14 mouse cellular contexts compared by ENCODE assay signal in genomic region chr15:79734311-79734710, GRCm38 (mm10). TPM values are rescaled to one million over a fixed set of nuclear protein-coding genes. Genes with fewer than 3 reads are reported as not detected.
DNase-seq lines count a peak whose midpoint lies in the region; ATAC-seq and TF ChIP-seq lines count a peak whose summit lies in the region.
"Had no signal": no experiment of that assay in that cellular context is flagged by ENCODE, and none has a peak within 500 bp of the region (broad histone marks: within the 10 kb centered on the region; RNA-seq: fewer than 3 reads in every experiment).

No protein-coding gene starts in this region.

- TF ChIP-seq CTCF in testis, adult 2 months (IDR thresholded peaks at IDR 0.05; ENCODE audit: control insufficient read depth, insufficient read depth, insufficient replicate concordance, low read depth, low read length) = no peak
- no peak for TF ChIP-seq CTCF in lung, adult 2 months (IDR thresholded peaks at IDR 0.05; ENCODE audit: insufficient read depth, low read length)

- TF ChIP-seq POLR2A in testis, adult 2 months (IDR thresholded peaks at IDR 0.05; ENCODE audit: control insufficient read depth, low read depth, low read length) = no peak
- no peak for TF ChIP-seq POLR2A in lung, adult 2 months (IDR thresholded peaks at IDR 0.05; ENCODE audit: borderline replicate concordance, extremely low read depth, low read depth, low read length)

- peaks cover 12% of the 10 kb centered on the region for H3K4me1 ChIP-seq in heart, embryonic 11.5 days (ENCODE audit: control insufficient read depth, insufficient read depth, low read length)
- peaks cover 2% of the 10 kb centered on the region for H3K4me1 ChIP-seq in testis, adult 2 months (ENCODE audit: control insufficient read depth, insufficient read depth, low read length)
- 0 out of 2 replicates have a peak, but pooled peaks cover 2% of the 10 kb centered on the region for H3K4me1 ChIP-seq in lung, adult 2 months (ENCODE audit: control insufficient read depth, insufficient read depth, low read length)
- H3K4me1 ChIP-seq: midbrain, embryonic 10.5 days; stomach, embryonic 15.5 days had no signal

- H3K4me3 ChIP-seq in heart, embryonic 11.5 days (ENCODE audit: low read depth, low read length) = no peak overlapping the region
- no peak overlapping the region for H3K4me3 ChIP-seq in testis, adult 2 months (ENCODE audit: control insufficient read depth, low read depth, low read length)
- no peak overlapping the region for H3K4me3 ChIP-seq in lung, adult 2 months (replicated peaks; ENCODE audit: extremely low read depth, low read depth, low read length)
- H3K4me3 ChIP-seq: intestine, embryonic 15.5 days; midbrain, embryonic 10.5 days; stomach, embryonic 15.5 days had no signal

- no peak for ATAC-seq in heart, embryonic 11.5 days (replicated peaks; ENCODE audit: insufficient number of reproducible peaks, low FRiP score, low TSS enrichment)
- ATAC-seq: intestine, embryonic 15.5 days; lung, postnatal 0 days had no signal

- no peak overlapping the region for H3K4me2 ChIP-seq in heart, embryonic 11.5 days
- H3K4me2 ChIP-seq: intestine, embryonic 15.5 days; stomach, embryonic 15.5 days had no signal

- H3K27ac ChIP-seq in heart, embryonic 11.5 days (ENCODE audit: low read depth, low read length) = peak overlapping the region; percentile 96; the same call in 1 of the 2 replicates
- 0 out of 2 replicates have a peak overlapping the region, but pooled peaks have one; percentile 16 for H3K27ac ChIP-seq in testis, adult 2 months (ENCODE audit: control insufficient read depth, insufficient read depth, low read depth, low read length)
- H3K27ac ChIP-seq: intestine, embryonic 15.5 days; kidney, postnatal 0 days; midbrain, embryonic 10.5 days; stomach, embryonic 15.5 days had no signal

- DNase-seq in adrenal gland, postnatal 10 days = peak; percentile 65
- no peak for DNase-seq in adrenal gland, adult 8-10 months
- DNase-seq in heart, adult 8-10 months (ENCODE audit: low spot score) = no peak
- no peak for DNase-seq in testis, postnatal 14 days (ENCODE audit: low spot score)
- no peak for DNase-seq in lung, adult 2 months
- DNase-seq in right cerebral cortex, postnatal 10 days (ENCODE audit: low spot score in 2 of 2) = no peak
- DNase-seq: cerebellum, postnatal 14 days had no signal

- no peaks in the 10 kb centered on the region for H3K27me3 ChIP-seq in heart, embryonic 11.5 days (ENCODE audit: control insufficient read depth, insufficient read depth, low read length)
- H3K27me3 ChIP-seq in testis, adult 2 months (ENCODE audit: control insufficient read depth, insufficient read depth, low read length) = no peaks in the 10 kb centered on the region
- H3K27me3 ChIP-seq: intestine, embryonic 15.5 days; stomach, embryonic 15.5 days had no signal

- H3K9ac ChIP-seq in heart, embryonic 11.5 days (ENCODE audit: low read depth, low read length) = no peak overlapping the region
- H3K9ac ChIP-seq: intestine, embryonic 15.5 days; stomach, embryonic 15.5 days had no signal

- H3K36me3 ChIP-seq in heart, embryonic 11.5 days (ENCODE audit: control insufficient read depth, insufficient read depth, low read length) = peaks cover 38% of the 10 kb centered on the region
- no peaks in the 10 kb centered on the region; the same call in 1 of the 2 replicates for H3K36me3 ChIP-seq in testis, adult 2 months (ENCODE audit: control insufficient read depth, insufficient read depth, low read length)

- no peaks in the 10 kb centered on the region for H3K9me3 ChIP-seq in heart, embryonic 11.5 days (replicated peaks; ENCODE audit: control insufficient read depth, low read length)
- H3K9me3 ChIP-seq: intestine, embryonic 15.5 days; midbrain, embryonic 10.5 days; stomach, embryonic 15.5 days had no signal

- WGBS in heart, embryonic 11.5 days (ENCODE audit: insufficient replicate concordance) = 79% methylated on average over 8 of the region's 8 CpGs
- WGBS in lung, adult 2 months = 83% methylated on average over 8 of the region's 8 CpGs

RNA-seq across cellular contexts. Expression of gene Sun2, which starts 8.0 kb away (rescaled TPM):
- total RNA-seq in adrenal gland, postnatal 10 days (2021) = 10 to 100 TPM; 68.2 to 83.6 TPM
- 10 to 100 TPM; 48.3 to 71.4 (median 53.9) TPM for total RNA-seq in adrenal gland, adult 8-10 months (2022)
- 3.7 and 4.9 TPM in 2 replicates for polyA plus RNA-seq in heart, embryonic 11.5 days (2014; fragmentation: Nextera tagmentation; extraction: Ambion mirVana)
- 10 to 100 TPM; 83.8 to 98.3 (median 94.7) TPM for total RNA-seq in heart, adult 8-10 months (2022)
- polyA plus RNA-seq in testis, adult 2 months (2012; rRNA removed) = 16.7 and 19.5 TPM in 2 replicates
- polyA plus RNA-seq in lung, adult 2 months (2012; rRNA removed) = 74.7 and 88.6 TPM in 2 replicates

RNA-seq across cellular contexts. Expression of gene Dnal4, which starts 43.3 kb away (rescaled TPM):
- total RNA-seq in adrenal gland, postnatal 10 days (2021) = 10 to 100 TPM; 16.1 to 19.5 TPM
- total RNA-seq in adrenal gland, adult 8-10 months (2022) = 10 to 100 TPM; 22.0 to 27.1 (median 23.5) TPM
- 37.3 TPM in 2 replicates for polyA plus RNA-seq in heart, embryonic 11.5 days (2014; fragmentation: Nextera tagmentation; extraction: Ambion mirVana)
- total RNA-seq in heart, adult 8-10 months (2022) = 10 to 100 TPM; 21.0 to 25.3 (median 21.7) TPM
- polyA plus RNA-seq in testis, adult 2 months (2012; rRNA removed) = 187 and 198 TPM in 2 replicates
- polyA plus RNA-seq in lung, adult 2 months (2012; rRNA removed) = 51.1 and 51.2 TPM in 2 replicates

RNA-seq across cellular contexts. Expression of gene Gtpbp1, which starts 43.7 kb away (rescaled TPM):
- total RNA-seq in adrenal gland, postnatal 10 days (2021) = 10 to 100 TPM; 26.7 to 30.0 TPM
- total RNA-seq in adrenal gland, adult 8-10 months (2022) = 10 to 100 TPM; 27.2 to 43.1 (median 32.1) TPM
- polyA plus RNA-seq in heart, embryonic 11.5 days (2014; fragmentation: Nextera tagmentation; extraction: Ambion mirVana) = 22.7 and 26.3 TPM in 2 replicates
- total RNA-seq in heart, adult 8-10 months (2022) = 10 to 100 TPM; 24.8 to 31.0 (median 29.0) TPM
- polyA plus RNA-seq in testis, adult 2 months (2012; rRNA removed) = 38.8 and 42.7 TPM in 2 replicates
- polyA plus RNA-seq in lung, adult 2 months (2012; rRNA removed) = 33.4 and 37.3 TPM in 2 replicates

RNA-seq across cellular contexts. Expression of gene Josd1, which starts 46.6 kb away (rescaled TPM):
- 10 to 100 TPM; 45.1 to 50.7 TPM for total RNA-seq in adrenal gland, postnatal 10 days (2021)
- total RNA-seq in adrenal gland, adult 8-10 months (2022) = 10 to 100 TPM; 22.8 to 30.3 (median 25.0) TPM
- 10.9 and 15.3 TPM in 2 replicates for polyA plus RNA-seq in heart, embryonic 11.5 days (2014; fragmentation: Nextera tagmentation; extraction: Ambion mirVana)
- total RNA-seq in heart, adult 8-10 months (2022) = 10 to 100 TPM; 19.7 to 28.9 (median 23.3) TPM
- polyA plus RNA-seq in testis, adult 2 months (2012; rRNA removed) = 22.6 and 24.9 TPM in 2 replicates
- 16.3 and 22.2 TPM in 2 replicates for polyA plus RNA-seq in lung, adult 2 months (2012; rRNA removed)
